Mouse (Mus musculus) activated CD4-positive, CD25-positive, alpha-beta regulatory T cell, adult 9 weeks (primary cell): ENCODE results near the gene Prkaa1. TPM values are rescaled to one million over a fixed set of nuclear protein-coding genes. Genes with fewer than 3 reads are reported as not detected.

Experiments
- polyA plus RNA-seq: library from polyadenylated mRNA; unstranded; fragments of 100-300 nt; shearing (Covaris generic); gene quantifications from one replicate; pipeline ENCODE4 v1.2.1, GENCODE M21; 2017

The Prkaa1 gene
- polyA plus RNA-seq = 37.5 TPM

DNA sequence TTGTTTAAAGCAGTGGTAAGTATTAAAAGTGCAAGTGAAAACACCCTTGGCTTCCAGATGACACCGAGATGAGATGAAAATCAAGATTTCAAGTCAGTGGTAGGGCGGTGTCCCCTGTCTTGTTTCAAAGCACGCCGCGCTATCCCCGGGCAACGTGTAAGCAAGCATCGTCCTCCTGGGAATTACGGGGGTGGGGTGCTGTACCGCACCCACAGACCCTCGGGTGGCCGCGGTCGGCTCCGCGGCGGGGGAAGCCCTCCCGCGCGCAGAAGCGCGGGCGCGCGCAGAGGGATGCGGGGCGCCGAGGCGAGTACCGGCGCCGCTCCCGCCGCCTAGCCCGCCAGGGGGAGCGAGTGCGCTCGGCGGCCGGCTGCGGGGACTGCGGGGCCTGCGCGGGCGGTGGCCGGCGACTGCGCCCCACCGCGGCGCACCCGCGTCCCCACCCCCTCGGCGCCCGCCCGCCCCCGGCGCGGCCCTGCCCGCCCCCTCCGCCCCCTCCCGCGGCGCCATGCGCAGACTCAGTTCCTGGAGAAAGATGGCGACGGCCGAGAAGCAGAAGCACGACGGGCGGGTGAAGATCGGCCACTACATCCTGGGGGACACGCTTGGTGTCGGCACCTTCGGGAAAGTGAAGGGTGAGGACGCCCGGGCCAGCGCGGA lies at the start of gene Prkaa1:
Gene Prkaa1, plus strand, starts transcription at position 501 of the 660 bp plus-strand sequence.

DNA sequence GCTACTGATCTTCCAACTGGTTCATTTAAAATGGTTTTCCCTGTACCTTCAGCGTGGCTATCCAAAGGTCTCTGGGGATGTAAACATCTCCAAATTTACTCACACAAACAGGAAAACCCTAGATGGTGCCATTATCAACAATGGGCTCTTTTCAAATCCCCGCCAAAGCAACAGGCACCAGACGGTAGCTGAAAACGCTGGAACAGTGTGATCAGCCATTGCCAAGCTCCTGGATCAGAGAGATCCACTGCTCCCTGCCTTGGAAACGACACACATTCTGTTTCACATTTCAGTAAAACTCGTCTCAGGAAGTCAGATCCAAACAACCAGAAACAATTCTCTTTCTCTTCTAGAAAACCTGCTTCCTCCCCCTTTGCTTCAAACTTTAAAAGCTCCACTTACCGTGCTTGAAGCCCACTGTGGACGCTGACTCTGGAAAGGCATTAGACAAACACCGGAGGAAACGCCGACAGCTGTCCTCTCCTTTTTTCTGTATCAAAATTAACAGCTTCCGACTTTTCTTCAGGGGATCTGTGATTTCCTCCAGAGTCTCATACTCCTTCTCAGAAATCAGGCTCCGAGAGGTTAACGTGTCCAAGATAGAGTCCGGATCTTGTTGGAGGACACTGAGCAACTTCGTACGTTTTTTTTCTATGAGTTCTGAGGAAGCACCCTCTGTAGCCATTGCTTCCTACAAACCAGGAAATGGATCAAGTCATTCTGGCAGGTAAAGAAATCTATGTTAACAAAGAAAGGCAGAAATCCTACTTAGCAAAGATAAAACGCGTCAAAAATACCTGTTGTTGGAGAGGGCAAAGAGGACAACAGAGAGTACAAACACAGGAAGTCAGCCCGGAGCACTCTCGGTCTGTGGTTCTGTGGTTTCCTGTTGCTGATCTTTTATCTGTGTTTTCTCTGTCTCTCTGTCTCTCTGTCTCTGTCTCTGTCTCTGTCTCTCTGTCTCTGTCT lies 35.7 kb upstream of the Prkaa1 start, which contains the start of gene Card6:
Gene Card6, minus strand, starts transcription at position 854 of the 969 bp plus-strand sequence.

DNA sequence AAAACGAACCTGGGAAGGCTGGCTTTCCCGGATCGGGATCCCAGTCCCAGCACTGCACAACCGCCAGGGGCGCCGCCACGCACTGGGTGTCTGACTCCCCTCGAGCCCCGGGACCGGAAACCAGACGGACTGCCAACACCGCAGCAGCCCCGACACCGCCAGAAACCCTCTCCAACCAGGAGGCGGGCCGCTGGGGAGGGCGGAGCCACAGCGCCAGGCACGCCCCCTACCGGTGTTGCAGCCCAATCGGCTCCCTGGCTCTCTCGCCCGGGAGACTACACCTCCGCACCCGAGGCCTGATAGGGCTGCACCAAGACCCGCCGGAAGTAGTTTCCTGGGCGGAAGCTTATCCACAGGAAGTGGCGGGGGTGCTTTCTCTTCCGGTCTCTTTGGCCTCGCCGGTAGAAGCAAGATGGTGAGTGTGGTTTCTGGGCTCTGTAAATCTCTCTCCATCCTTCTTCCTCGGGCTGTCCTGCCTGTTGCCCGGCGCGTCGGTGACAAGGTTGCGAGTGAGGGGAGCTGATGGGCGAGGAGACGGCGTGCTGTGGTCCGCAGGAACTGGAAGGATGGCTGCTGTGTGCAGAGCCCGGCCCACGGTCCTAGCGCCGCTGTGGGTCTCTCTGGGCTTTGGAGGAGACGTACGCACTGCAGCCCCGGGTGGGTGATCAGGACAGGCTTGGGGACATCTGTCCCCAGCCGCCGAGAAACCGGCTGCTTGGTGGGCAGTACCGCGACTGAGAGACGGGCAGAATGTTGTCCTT lies 27.2 kb upstream of the Prkaa1 start, which contains the start of gene Rpl37:
Gene Rpl37, plus strand, starts transcription at position 376 of the 761 bp plus-strand sequence.

DNA sequence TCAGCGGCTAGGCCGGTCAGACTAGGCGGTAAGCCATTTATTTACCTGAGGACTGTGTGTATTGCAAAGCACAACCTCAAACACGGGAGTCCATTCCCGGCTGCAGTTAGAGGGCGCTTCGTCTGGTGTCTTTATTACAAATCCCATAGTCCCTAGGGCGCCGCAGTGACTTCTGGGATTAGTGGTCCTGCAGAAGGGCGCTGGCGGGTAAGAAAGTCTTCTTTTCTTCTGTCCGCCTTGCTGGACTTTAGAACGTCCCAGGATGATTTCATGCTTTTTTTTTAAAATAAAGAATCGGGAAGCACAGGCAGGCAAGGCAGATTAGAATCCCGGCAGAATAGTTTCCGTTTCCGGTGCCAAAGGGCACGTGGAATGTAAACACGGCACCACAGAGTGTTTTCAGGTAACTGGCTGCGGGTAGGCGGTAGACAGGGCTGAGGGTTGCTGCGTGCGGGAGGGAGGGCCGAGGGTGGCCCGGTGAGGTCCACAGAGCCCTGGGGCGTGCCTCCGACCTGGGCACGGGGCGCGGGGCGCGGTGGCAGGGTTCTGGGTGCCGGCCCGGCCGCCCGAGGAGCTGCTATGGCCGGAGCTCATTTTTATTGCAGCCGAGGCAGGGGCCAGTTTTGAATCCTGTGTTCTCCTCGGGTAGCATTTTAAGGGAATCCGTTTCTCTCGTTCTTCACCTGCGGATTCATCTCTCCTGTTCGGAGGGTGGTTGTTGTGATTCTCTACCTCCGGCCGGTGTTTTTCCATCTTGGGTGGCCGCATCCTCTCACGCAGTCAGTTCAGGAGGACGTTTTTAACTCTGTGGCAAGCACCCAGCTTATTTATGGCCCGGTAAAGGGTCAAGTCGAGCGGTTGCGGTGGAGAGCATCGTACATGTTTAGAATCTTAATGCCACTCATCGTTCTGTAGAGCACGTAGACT lies 42.0 kb downstream of the Prkaa1 start, which contains the start of gene Ttc33:
Gene Ttc33, plus strand, starts transcription at position 160 of the 927 bp plus-strand sequence.

Other genes with a start within 250 kb of the Prkaa1 start
- not detected for gene Mroh2b, start 245.1 kb upstream of the Prkaa1 start, polyA plus RNA-seq
- not detected for gene C7, start 80.1 kb upstream of the Prkaa1 start, polyA plus RNA-seq
- 70.2 TPM for gene Card6, start 35.3 kb upstream of the Prkaa1 start, polyA plus RNA-seq
- 1,212 TPM for gene Rpl37, start 27.2 kb upstream of the Prkaa1 start, polyA plus RNA-seq
- gene Ttc33, start 41.7 kb downstream of the Prkaa1 start, polyA plus RNA-seq = 58.5 TPM
- gene Ptger4, start 100.3 kb downstream of the Prkaa1 start, polyA plus RNA-seq = 20.6 TPM